Mouse (Mus musculus) liver, embryonic 16.5 days (tissue): ENCODE data around the gene Pkib. TPM values are rescaled to one million over a fixed set of nuclear protein-coding genes. Genes with fewer than 3 reads are reported as not detected.
A peak's percentile ranks its signal among the peaks of the same experiment; 100 is the strongest.

ENCODE experiments used
- ATAC-seq: fragments of 200-750 bp; cut with Nextera tagmentation; 2 replicates; pipeline ENCODE4 v1.8.0; 2017; ENCODE audit warnings: low read depth, mild to moderate bottlenecking, moderate number of reproducible peaks, moderate library complexity
- H3K27ac ChIP-seq: fragments of 300-500 bp; sonication (generic); 2 replicates; pipeline ENCODE4 v1.5.1; 2014; ENCODE audit warnings: mild to moderate bottlenecking, low read length
- H3K27me3 ChIP-seq: fragments of 300-500 bp; sonication (generic); 2 replicates; pipeline ENCODE4 v1.6.1; 2014; ENCODE audit warnings: low read depth, low read length, mixed read lengths; ENCODE audit not compliant: control insufficient read depth, insufficient read depth
- H3K36me3 ChIP-seq: fragments of 300-500 bp; sonication (generic); 2 replicates; pipeline ENCODE4 v1.6.1; 2014; ENCODE audit warnings: mild to moderate bottlenecking; ENCODE audit not compliant: control insufficient read depth, insufficient read depth
- H3K4me1 ChIP-seq: fragments of 300-500 bp; sonication (generic); 2 replicates; pipeline ENCODE4 v1.6.1; 2014; ENCODE audit warnings: low read depth, low read length, mixed read lengths; ENCODE audit not compliant: control insufficient read depth
- H3K4me2 ChIP-seq: fragments of 300-500 bp; sonication (generic); 2 replicates; pipeline ENCODE4 v1.6.1; 2014; ENCODE audit warnings: low read depth, low read length, mixed read lengths
- H3K4me3 ChIP-seq: fragments of 300-500 bp; sonication (generic); 2 replicates; pipeline ENCODE4 v1.5.1; 2014; ENCODE audit warnings: low read depth, mild to moderate bottlenecking, low read length
- H3K9ac ChIP-seq: fragments of 300-500 bp; sonication (generic); 2 replicates; pipeline ENCODE4 v1.6.1; 2014; ENCODE audit warnings: low read depth, low read length
- H3K9me3 ChIP-seq: fragments of 300-500 bp; sonication (generic); replicated peaks from 2 replicates; pipeline ENCODE4 v1.6.1; 2016; ENCODE audit warnings: low read length; ENCODE audit not compliant: control insufficient read depth
- WGBS: fragments of 180-500 bp; shearing (Covaris S2); extraction: QIAGEN DNeasy Blood & Tissue Kit; methylation state at CpG from one replicate; pipeline ENCODE4 v1.1.7; 2014; ENCODE audit not compliant: insufficient replicate concordance; 5-methylcytosine and 5-hydroxymethylcytosine counted together
- polyA plus RNA-seq: library from polyadenylated mRNA; unstranded; fragments of >200 nt; fragmentation: Nextera tagmentation; extraction: Ambion mirVana; gene quantifications from 2 replicates; pipeline ENCODE4 v1.2.1, GENCODE M21; 2015

Gene Pkib
- polyA plus RNA-seq, 1 experiment from 2014 or later, result 1.5 TPM

DNA sequence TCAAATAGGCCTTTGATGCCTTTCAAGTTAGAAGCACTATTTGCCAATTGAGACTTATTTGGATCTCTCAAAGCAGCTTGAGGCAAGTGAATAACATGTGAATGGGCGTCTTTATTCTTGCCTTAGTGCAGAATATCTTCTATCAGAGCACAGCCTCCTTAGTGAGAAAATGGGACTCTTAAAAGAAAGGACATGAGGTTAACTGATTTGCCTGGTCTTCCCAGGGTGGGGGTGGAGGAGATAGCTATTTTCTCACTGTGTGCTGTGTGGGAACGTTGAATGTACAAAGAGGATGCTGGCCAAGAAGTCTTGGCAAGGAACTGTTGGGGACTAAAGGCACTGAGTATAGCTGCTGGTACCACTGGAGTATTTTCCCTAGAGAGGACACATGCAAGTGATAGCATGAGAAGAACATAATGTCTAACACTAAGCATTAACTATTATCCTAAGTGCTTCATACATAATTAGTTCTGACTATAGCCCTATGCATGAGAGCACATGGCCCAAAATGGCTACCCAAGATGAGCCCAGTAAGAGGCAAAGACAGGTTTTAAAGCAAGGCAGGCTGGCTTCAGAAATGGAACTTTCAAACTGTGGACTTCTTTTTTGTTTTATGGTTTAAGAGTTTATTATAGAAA, 112.5 kb downstream of the Pkib start:
- H3K4me2 ChIP-seq, result no peak overlapping the region
- no peaks in the 10 kb centered on the region for H3K4me1 ChIP-seq
- no peak overlapping the region for H3K4me3 ChIP-seq
- H3K27ac ChIP-seq, result no peak overlapping the region
- H3K36me3 ChIP-seq, result no peaks in the 10 kb centered on the region
- WGBS, result 35% methylated on average over 2 of the region's 2 CpGs
- no peaks in the 10 kb centered on the region for H3K27me3 ChIP-seq
- no peak for ATAC-seq
- no peak overlapping the region for H3K9ac ChIP-seq
- no peaks in the 10 kb centered on the region for H3K9me3 ChIP-seq

DNA sequence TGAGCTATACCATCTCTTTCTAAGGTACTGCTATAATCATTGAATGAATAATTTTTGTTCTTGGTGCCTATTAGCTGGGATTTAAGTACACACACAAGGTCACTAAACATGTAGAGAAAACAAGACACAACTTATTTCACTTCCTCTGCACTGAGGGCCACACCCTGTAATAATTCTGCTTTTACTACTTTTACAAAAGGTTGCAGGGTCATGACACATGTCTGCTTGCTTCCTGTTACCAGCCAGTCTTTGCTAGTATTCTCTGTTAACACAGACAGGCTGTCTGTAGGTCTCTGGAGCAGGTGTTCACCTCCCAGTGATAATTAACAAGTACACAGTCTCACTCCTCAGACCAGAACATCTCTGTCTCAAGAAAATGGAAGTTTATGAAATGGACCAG, 113.7 kb downstream of the Pkib start:
- Histone ChIP-seq H3K9me3 (no peaks in the 10 kb centered on the region), H3K27ac (no peak overlapping the region), H3K36me3 (no peaks in the 10 kb centered on the region), H3K4me1 (no peaks in the 10 kb centered on the region), H3K4me2 (no peak overlapping the region), H3K9ac (no peak overlapping the region), H3K27me3 (no peaks in the 10 kb centered on the region), H3K4me3 (no peak overlapping the region)
- no peak for ATAC-seq

DNA sequence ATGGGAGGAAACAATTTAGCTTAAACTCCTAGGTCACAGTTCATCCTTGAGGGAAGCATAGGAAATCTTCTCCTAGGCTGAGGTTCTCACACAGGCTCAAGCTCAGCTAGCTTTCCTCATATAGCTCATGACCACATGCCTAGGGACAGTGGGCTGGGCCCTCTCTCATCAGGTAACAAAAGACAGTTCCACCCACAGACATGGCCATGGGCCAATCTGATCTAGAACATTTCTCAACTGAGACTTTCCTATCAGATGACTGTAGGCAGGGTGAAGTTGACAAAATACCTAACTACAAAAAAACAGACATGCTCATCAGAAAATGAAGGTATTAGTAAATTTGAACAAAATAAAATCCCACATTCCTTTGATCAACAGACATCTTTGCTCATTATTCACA, 115.3 kb downstream of the Pkib start:
- H3K9me3 ChIP-seq, result no peaks in the 10 kb centered on the region
- no peak overlapping the region for H3K9ac ChIP-seq
- no peaks in the 10 kb centered on the region for H3K36me3 ChIP-seq
- 0 out of 2 replicates have a peak, but pooled peaks have one; percentile 7 for ATAC-seq
- H3K4me1 ChIP-seq, result no peaks in the 10 kb centered on the region
- no peak overlapping the region for H3K4me2 ChIP-seq
- H3K27ac ChIP-seq, result no peak overlapping the region
- H3K4me3 ChIP-seq, result no peak overlapping the region
- no peaks in the 10 kb centered on the region for H3K27me3 ChIP-seq

DNA sequence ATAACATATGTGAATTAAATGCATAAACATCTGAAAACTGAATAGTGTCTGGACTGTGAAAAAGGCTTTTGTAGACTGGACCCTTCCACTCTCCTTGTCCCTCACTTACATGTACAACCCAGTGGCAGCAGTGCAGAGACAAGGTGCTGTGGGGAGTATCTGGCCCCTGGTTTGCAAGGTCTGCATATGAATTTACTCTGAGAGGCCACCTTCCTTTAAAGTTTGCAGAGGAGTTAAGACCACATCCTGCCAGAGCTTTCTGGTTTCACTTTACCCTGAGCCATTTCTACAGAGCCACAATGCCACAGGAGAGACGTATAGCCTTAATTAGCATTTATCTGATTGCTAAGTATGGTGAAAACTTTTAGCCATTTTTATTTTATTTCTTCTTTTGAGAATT, 121.6 kb downstream of the Pkib start:
- no peak overlapping the region for H3K4me2 ChIP-seq
- no peak overlapping the region for H3K4me3 ChIP-seq
- no peaks in the 10 kb centered on the region for H3K36me3 ChIP-seq
- 59% methylated on average over 1 of the region's 1 CpGs for WGBS
- H3K27ac ChIP-seq, result no peak overlapping the region
- H3K27me3 ChIP-seq, result no peaks in the 10 kb centered on the region
- H3K9ac ChIP-seq, result no peak overlapping the region
- ATAC-seq, result no peak
- no peaks in the 10 kb centered on the region for H3K9me3 ChIP-seq
- H3K4me1 ChIP-seq, result no peaks in the 10 kb centered on the region

GRCm38 (mm10) chr10:57755201-57755736, 123.5 kb downstream of the Pkib start:
- 71% methylated on average over 2 of the region's 2 CpGs for WGBS
- Histone ChIP-seq H3K27ac (no peak overlapping the region), H3K36me3 (no peaks in the 10 kb centered on the region), H3K4me3 (no peak overlapping the region), H3K4me1 (no peaks in the 10 kb centered on the region), H3K27me3 (no peaks in the 10 kb centered on the region), H3K4me2 (no peak overlapping the region), H3K9me3 (no peaks in the 10 kb centered on the region), H3K9ac (no peak overlapping the region)
- ATAC-seq, result no peak

GRCm38 (mm10) chr10:57758999-57759398, 127.2 kb downstream of the Pkib start:
- no peaks in the 10 kb centered on the region for H3K27me3 ChIP-seq
- H3K9me3 ChIP-seq, result no peaks in the 10 kb centered on the region
- H3K9ac ChIP-seq, result no peak overlapping the region
- no peaks in the 10 kb centered on the region for H3K4me1 ChIP-seq
- 55% methylated on average over 2 of the region's 2 CpGs for WGBS
- no peak overlapping the region for H3K4me2 ChIP-seq
- H3K36me3 ChIP-seq, result no peaks in the 10 kb centered on the region
- H3K4me3 ChIP-seq, result no peak overlapping the region
- no peak for ATAC-seq
- no peak overlapping the region for H3K27ac ChIP-seq

DNA sequence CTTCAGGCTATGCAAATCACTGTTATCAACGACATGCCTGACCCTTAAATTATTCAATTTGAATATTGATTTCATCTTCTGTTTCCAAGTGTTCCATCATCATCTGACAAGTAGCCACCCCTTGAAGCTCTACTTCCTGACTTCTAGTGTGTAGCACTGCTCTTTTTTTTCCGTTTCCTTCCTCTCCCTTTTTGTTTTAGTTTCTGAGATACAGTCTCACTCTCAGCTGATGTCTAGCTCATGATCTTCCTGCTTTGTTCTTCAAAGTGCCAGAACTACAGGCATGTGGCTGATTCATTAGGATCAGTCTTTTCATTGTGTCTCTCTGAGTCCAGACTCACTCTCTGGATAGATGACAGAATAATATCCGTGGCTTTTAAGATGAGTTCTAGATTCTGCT, 128.9 kb downstream of the Pkib start:
- H3K36me3 ChIP-seq, result no peaks in the 10 kb centered on the region
- no peak for ATAC-seq
- no peak overlapping the region for H3K4me2 ChIP-seq
- H3K4me3 ChIP-seq, result no peak overlapping the region
- no peak overlapping the region for H3K27ac ChIP-seq
- no peaks in the 10 kb centered on the region for H3K9me3 ChIP-seq
- no peak overlapping the region for H3K9ac ChIP-seq
- H3K4me1 ChIP-seq, result no peaks in the 10 kb centered on the region
- 42% methylated on average over 3 of the region's 3 CpGs for WGBS
- no peaks in the 10 kb centered on the region for H3K27me3 ChIP-seq

DNA sequence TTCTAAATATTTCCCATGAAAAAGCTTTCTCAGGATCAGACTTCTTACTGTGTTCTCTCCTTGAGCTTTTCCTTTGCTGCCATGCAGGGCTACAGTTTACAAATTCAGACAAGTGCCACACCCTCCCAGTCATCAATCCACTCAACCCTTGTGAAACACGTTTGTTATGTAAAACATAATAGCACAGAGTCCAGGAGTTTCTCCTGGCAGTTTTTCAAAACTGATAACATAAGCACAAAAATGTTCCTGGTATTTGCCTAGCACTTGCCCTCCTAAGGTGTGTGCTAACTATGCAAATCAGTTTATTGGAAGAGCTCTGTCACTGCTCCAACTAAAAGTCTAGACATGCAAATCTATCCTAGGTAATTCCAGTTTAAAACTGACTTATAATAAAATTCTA, 131.3 kb downstream of the Pkib start:
- Histone ChIP-seq H3K27ac (no peak overlapping the region), H3K4me2 (no peak overlapping the region), H3K36me3 (no peaks in the 10 kb centered on the region), H3K27me3 (no peaks in the 10 kb centered on the region), H3K9ac (no peak overlapping the region), H3K9me3 (no peaks in the 10 kb centered on the region), H3K4me1 (no peaks in the 10 kb centered on the region), H3K4me3 (no peak overlapping the region)
- 23% methylated on average over 1 of the region's 1 CpGs for WGBS
- ATAC-seq, result peak; percentile 39; the same call in 1 of the 2 replicates

DNA sequence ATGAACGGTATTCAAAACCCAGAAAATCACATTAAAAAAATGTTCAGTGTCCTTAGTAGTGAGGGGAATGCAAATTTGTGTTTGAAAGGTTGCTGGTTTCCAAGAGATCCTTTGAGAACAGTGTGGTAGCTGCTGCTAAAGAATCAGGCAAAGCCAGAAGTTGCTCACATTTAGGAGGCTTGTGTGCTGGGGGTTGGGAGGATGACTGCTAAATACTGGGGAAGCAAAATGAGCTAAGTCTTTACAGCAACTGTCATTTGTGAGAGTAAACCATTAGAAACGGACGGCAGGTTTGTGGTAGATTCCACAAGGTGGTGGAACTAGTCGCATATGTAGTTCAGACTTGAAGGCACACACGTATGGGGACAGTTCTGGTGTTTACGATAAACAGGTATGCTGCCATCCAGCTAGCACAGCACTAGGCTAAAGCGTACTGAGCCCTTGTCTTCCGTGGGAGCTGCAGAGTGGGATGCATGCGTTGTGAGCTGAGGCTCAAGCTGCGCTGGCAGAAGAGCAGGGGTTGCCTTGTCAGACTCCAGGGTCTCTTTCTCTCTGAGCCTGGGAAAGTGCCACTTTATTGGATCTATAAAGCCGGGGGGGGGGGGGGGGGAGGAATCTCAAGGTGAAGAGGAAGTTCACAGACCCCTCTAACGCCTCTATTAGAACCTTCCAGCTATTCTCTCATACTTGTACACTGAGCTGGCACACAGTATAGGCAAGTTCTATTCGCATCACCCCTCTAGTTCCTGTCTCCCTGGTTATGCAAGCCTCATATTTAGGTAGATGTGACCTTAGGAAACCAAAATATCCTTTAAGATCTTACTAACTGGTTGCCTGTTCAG, 151.7 kb downstream of the Pkib start:
- H3K4me3 ChIP-seq, result no peak overlapping the region
- H3K4me1 ChIP-seq, result no peaks in the 10 kb centered on the region
- H3K36me3 ChIP-seq, result no peaks in the 10 kb centered on the region
- no peaks in the 10 kb centered on the region for H3K9me3 ChIP-seq
- 43% methylated on average over 13 of the region's 13 CpGs for WGBS
- H3K4me2 ChIP-seq, result no peak overlapping the region
- H3K9ac ChIP-seq, result no peak overlapping the region
- H3K27ac ChIP-seq, result no peak overlapping the region
- no peaks in the 10 kb centered on the region for H3K27me3 ChIP-seq
- ATAC-seq, result no peak
